Mouse (Mus musculus) thymus, adult 2 months (tissue): ENCODE data around the gene Yars.

Experiments
- CTCF ChIP-seq: fragments of 200-500 bp; IDR thresholded peaks from 2 replicates; pipeline ENCODE4 v1.5.1; 2012; ENCODE audit warnings: mild to moderate bottlenecking, control low read depth, low read length, moderate library complexity, borderline replicate concordance; ENCODE audit not compliant: control insufficient read depth, poor library complexity, insufficient read depth; ENCODE audit errors: extremely low read depth
- POLR2A ChIP-seq: fragments of 200-500 bp; IDR thresholded peaks from 2 replicates; pipeline ENCODE4 v1.6.1; 2012; ENCODE audit warnings: mild to moderate bottlenecking, low read length, control low read depth, moderate library complexity; ENCODE audit not compliant: control insufficient read depth, poor library complexity, insufficient read depth; ENCODE audit errors: extremely low read depth

DNA sequence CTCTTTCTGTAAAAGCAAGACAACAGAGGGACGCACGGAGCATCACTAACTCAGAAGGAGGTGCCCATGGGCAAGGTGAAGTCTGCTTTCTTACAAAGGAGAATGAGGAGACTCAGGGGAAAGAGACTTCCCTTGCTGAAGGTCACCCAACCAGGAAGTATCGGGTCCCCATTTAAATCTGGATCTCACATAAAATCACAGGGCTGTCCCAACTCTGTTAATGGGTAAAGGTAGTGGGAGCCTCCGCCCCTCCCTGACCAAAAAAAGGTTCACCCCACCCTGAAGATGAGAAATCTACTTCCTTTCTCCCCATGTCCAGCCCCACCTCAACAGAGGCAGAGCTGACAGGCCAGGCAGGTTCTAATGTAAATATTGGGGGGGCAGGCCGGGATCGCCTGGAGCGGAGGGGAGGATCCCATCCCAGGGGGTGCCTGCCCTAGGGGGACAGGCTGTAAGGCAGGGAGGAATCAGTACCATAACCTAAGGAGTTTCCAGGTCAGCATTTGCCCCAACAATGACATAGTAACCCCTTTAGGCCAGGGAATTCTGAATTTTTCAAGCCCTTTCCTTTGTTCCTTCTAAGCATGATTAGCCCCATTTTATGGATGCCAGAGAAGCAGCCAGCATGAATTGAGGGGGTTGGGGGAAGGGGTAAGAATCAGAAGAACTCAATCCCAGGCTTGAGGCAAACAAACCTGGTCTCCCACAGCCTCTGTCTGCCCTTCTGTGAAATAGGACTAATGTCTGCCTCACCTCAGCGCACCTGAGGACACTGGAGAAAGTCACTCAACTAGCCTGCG lies 43.2 kb downstream of the Yars start:
- no peak for TF ChIP-seq CTCF
- no peak for TF ChIP-seq POLR2A
